Mouse (Mus musculus): Measurements from ENCODE around the gene Ube2cbp. TPM values are rescaled to one million over a fixed set of nuclear protein-coding genes. Genes with fewer than 3 reads are reported as not detected.

Ube2cbp gene
- polyA plus RNA-seq, 1 experiment from 2014 or later = 9.7 TPM

DNA sequence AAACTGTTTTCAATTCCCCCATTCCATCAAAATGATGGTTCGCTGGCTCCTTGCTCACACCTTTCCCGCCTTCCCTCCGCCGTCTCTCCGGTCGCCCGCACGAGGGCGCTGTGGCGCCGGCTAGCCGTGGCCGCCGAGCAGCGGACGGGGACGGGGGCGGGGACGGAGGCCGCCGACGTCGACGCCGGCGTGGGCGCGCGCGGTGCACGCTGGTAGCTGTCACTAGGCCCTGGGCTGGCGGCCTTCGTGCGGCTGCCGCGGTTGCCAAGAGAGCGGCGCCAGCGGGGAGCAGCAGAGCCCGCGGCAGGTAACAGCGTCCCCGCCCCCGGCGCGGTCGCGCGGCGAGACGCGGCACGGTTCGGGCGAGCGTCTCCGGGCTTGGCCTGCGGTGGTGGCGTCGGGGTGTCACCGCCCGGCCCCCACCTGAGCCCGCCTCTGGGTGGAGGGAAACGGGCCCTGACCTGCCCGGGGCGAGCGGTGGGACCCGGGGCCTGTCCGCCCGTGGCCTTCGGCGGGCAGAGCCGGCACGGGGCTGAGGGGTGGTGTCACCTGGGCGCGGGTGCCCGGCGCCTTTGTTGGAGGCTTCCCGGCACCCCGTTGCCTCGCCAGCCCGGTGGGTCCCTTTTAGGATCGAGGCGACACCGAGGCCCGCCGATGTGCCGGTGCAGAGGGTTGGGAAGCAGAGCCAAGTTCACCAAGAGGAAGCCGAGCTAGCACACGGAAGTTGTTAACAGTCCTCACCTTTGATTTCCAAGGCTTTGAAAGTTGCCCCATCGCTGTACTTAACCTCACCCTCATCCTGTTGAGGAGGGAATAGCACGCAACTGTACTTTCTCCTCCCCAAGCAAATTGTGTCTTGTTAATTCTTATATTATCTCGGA lies 2.5 kb upstream of the Ube2cbp start, which contains the start of gene Dop1a:
Dop1a (plus strand) TSS at position 165 of the 881 bp plus-strand sequence.
- peak; percentile 90 for ATAC-seq (ENCODE audit: low read depth)
- Histone ChIP-seq H3K4me1 (replicated peaks) (peaks cover 31% of the 10 kb centered on the region), H3K9me3 (no peaks in the 10 kb centered on the region), H3K4me3 (peak within 1 kb of the TSS; percentile 90), H3K36me3 (no peaks in the 10 kb centered on the region), H3K27ac (replicated peaks) (peak within 1 kb of the TSS; percentile 86), H3K27me3 (peaks cover 11% of the 10 kb centered on the region), H3K9ac (peak within 1 kb of the TSS; percentile 96), H3K4me2 (peak within 1 kb of the TSS; percentile 68)
- WGBS = under 1% methylated on average over 93 of the region's 93 CpGs

DNA sequence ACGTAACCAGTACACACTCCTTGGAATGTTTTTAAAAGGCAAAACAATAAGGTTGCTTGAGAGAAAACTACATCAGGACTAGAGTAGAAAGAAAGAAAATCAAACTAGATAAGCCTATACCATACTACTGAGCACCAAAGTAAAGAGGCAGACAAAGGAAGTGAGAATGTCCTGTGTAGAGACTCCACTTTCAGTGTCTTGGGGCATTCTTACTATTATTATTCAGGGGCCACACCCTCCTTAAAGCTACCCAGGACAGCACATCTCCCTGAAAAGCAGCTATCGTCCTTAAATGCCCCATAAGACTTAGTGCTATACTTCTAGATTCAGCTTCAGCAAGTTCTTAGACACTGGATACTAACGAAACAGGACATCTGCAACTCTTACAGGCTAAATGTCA lies 11.1 kb downstream of the Ube2cbp start:
- Histone ChIP-seq H3K9ac (no peak overlapping the region), H3K4me2 (no peak overlapping the region), H3K27ac (replicated peaks) (no peak overlapping the region), H3K9me3 (no peaks in the 10 kb centered on the region), H3K4me3 (no peak overlapping the region), H3K27me3 (no peaks in the 10 kb centered on the region), H3K4me1 (replicated peaks) (peaks cover 7% of the 10 kb centered on the region), H3K36me3 (no peaks in the 10 kb centered on the region)
- ATAC-seq (ENCODE audit: low read depth) = no peak
- 85% methylated on average over 3 of the region's 3 CpGs for WGBS

DNA sequence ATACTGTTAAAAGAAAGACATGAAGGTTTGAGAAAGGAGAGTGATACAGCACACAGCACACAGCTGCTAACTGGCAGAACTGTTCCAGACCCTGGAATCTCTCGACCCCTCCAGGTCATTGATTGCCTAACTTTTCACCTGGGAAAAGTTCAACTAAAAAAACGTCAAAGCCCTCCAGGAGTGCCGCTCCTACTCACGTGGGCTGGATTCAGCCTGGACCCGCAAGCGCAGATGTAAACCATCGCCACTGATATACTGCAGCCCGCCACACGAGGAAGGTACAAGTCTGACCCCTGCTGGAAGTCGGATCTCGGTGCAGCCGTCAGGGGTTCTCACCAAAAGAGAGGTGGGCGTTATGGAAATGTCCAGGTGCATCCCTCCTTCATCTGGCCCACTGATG lies 13.1 kb downstream of the Ube2cbp start:
- Histone ChIP-seq H3K9ac (0 out of 2 replicates have a peak overlapping the region, but pooled peaks have one; percentile 43), H3K9me3 (no peaks in the 10 kb centered on the region), H3K27ac (replicated peaks) (no peak overlapping the region), H3K4me2 (peak overlapping the region; percentile 53), H3K4me1 (replicated peaks) (peaks cover 7% of the 10 kb centered on the region), H3K4me3 (peak overlapping the region; percentile 18; the same call in 1 of the 2 replicates), H3K27me3 (no peaks in the 10 kb centered on the region), H3K36me3 (no peaks in the 10 kb centered on the region)
- peak; percentile 86 for ATAC-seq (ENCODE audit: low read depth)
- 2% methylated on average over 13 of the region's 13 CpGs for WGBS

DNA sequence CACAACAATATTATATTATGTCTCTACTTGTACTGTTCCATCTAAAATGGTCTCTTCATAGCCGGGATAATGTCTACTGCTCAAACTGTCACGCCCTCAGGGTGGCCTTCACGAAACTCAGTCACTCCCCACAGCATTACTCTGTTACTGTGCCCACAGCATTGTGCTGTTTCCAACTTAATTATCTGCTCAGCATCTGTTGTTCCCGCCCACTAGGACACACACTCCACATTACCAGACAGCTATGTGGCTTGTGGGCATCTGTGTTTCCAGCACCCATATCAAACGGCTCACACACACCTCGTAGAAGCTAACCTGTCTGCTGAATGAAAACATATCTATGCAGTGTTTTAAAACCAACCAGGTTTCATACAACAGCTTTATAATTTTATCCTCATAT lies 13.7 kb downstream of the Ube2cbp start:
- ATAC-seq (ENCODE audit: low read depth) = peak; percentile 64
- Histone ChIP-seq H3K9ac (no peak overlapping the region), H3K36me3 (no peaks in the 10 kb centered on the region), H3K9me3 (no peaks in the 10 kb centered on the region), H3K4me1 (replicated peaks) (peaks cover 7% of the 10 kb centered on the region), H3K4me3 (no peak overlapping the region), H3K4me2 (peak overlapping the region; percentile 53), H3K27ac (replicated peaks) (no peak overlapping the region), H3K27me3 (no peaks in the 10 kb centered on the region)
- 32% methylated on average over 6 of the region's 6 CpGs for WGBS

DNA sequence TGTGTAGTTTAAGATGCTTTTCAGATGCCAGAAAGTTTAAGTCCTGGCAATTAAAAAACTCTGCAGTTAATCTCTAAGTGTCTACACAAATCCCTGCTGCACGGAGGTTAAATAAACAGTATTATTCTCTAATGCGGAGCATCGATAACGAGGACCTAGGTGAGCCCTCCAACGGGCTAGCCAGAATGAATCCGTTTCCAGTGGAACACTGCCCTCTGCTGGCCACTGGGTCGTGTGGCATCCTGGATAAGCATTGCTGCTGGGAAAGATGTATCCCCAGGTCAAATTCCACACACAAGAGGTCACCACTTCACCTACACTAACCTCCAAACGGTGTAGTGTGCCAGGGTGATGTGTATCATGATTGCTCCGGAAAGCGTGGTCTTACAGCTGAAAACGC lies 15.2 kb downstream of the Ube2cbp start:
- H3K9ac ChIP-seq = no peak overlapping the region
- 0 out of 2 replicates have a peak overlapping the region, but pooled peaks have one; percentile 25 for H3K4me2 ChIP-seq
- no peak overlapping the region for H3K27ac ChIP-seq (replicated peaks)
- H3K4me3 ChIP-seq = no peak overlapping the region
- H3K27me3 ChIP-seq = no peaks in the 10 kb centered on the region
- WGBS = 4% methylated on average over 11 of the region's 11 CpGs
- H3K9me3 ChIP-seq = 0 out of 2 replicates have a peak, but pooled peaks cover 4% of the 10 kb centered on the region
- no peaks in the 10 kb centered on the region for H3K36me3 ChIP-seq
- peak; percentile 66; the same call in 1 of the 2 replicates for ATAC-seq (ENCODE audit: low read depth)
- H3K4me1 ChIP-seq (replicated peaks) = peaks cover 7% of the 10 kb centered on the region

DNA sequence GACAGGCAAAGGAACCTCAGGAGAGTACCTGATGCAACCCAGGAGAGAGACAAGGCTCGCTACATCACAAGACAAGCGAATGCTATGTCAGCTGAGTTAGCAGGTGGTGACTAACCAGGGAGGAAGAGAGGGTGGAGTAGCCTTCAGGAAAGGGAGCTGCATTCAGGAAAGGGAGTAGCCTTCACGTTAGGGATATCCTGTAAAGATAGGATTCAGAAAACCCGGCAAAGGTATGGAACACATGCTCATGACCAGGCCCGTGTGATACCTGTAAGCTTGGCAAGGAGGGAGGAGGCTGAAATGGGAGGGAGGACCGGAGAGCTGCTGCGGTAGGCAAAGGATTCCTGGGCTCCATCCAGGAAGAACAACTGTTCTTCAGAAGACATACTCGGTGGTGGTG lies 17.3 kb downstream of the Ube2cbp start:
- Histone ChIP-seq H3K4me1 (replicated peaks) (peaks cover 7% of the 10 kb centered on the region), H3K27ac (replicated peaks) (no peak overlapping the region), H3K27me3 (no peaks in the 10 kb centered on the region), H3K9ac (no peak overlapping the region), H3K4me2 (no peak overlapping the region), H3K4me3 (no peak overlapping the region), H3K9me3 (0 out of 2 replicates have a peak, but pooled peaks cover 4% of the 10 kb centered on the region), H3K36me3 (no peaks in the 10 kb centered on the region)
- WGBS = 89% methylated on average over 8 of the region's 8 CpGs
- ATAC-seq (ENCODE audit: low read depth) = no peak

DNA sequence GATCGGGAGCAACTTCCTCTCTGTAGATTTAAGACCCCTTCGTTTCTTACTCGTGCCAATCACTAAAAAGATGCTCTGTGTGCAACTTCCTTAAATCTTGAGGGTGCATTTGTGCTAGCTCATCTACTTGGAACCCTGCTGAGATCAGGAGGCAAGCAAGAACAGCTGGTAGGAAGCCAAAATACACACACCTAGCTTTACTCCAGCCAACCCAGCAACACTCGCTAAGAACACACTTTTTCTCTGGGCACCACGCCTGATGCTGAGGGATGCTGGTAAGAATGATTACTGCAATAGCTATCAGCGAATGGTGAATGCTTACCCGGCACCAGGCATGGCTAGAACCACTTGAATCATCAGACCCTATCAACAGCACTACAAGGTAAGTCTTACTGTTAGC lies 17.9 kb downstream of the Ube2cbp start:
- WGBS = 76% methylated on average over 7 of the region's 7 CpGs
- Histone ChIP-seq H3K4me3 (no peak overlapping the region), H3K4me1 (replicated peaks) (peaks cover 7% of the 10 kb centered on the region), H3K4me2 (no peak overlapping the region), H3K9ac (no peak overlapping the region), H3K27ac (replicated peaks) (no peak overlapping the region), H3K27me3 (no peaks in the 10 kb centered on the region), H3K36me3 (no peaks in the 10 kb centered on the region), H3K9me3 (0 out of 2 replicates have a peak, but pooled peaks cover 4% of the 10 kb centered on the region)
- ATAC-seq (ENCODE audit: low read depth) = no peak

DNA sequence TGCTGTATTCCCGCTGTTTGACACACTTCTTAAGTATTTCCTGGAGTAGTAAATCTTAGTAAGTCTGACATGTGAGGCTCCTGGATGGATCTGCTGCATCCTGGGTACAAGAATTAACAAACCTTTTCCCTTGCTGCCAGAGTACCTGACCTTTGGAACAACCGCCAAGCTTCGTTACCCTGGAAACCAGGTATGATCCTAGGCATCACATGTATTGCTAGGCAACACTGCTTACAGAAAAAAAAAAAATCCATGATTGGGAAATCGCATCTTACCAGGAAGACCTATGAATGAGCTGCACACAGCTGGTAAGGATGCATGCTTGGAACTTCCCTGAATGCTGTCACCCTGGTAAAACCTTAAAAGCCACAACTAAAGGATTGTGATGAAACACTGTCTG lies 22.5 kb downstream of the Ube2cbp start:
- no peak overlapping the region for H3K4me3 ChIP-seq
- no peak overlapping the region for H3K9ac ChIP-seq
- no peak overlapping the region for H3K27ac ChIP-seq (replicated peaks)
- ATAC-seq (ENCODE audit: low read depth) = no peak
- WGBS = 72% methylated on average over 4 of the region's 4 CpGs
- H3K9me3 ChIP-seq = 0 out of 2 replicates have a peak, but pooled peaks cover 4% of the 10 kb centered on the region
- no peaks in the 10 kb centered on the region for H3K27me3 ChIP-seq
- H3K4me2 ChIP-seq = no peak overlapping the region
- H3K4me1 ChIP-seq (replicated peaks) = peaks cover 3% of the 10 kb centered on the region; the same call in 1 of the 2 replicates
- H3K36me3 ChIP-seq = no peaks in the 10 kb centered on the region

DNA sequence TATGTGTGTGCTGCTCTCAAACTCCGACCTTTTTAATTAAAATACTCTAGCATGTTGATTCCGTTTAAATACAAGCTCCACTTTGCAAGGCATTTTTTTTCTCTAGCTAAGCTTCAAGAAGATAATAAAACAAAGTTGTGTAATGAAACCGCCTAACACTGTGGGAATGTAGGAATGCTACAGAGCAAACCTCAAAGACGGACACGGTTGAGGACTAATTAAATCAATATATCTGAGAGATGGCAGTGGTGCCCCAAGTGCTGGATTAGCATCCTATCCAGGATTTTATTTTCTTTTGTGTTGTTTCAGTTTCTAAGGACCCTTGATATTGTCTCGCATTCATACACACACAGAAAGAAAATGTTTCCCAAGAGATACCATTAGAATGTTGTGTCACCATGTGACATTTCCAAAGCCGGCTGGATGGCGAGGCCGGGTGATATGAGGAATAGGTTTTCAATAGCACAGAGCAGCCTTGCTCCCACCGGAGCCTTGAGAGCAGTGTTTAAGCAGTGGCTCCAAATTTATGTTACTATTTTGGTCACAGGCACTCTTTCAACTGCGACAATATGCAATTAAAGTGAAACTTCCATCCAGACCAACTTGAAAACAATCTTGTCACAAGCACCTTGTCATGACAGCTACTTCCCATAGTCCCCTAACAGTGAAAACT lies 26.3 kb downstream of the Ube2cbp start:
- H3K27me3 ChIP-seq = no peaks in the 10 kb centered on the region
- WGBS = 57% methylated on average over 11 of the region's 11 CpGs
- ATAC-seq (ENCODE audit: low read depth) = peak; percentile 59
- H3K27ac ChIP-seq (replicated peaks) = no peak overlapping the region
- H3K4me1 ChIP-seq (replicated peaks) = peaks cover 3% of the 10 kb centered on the region; the same call in 1 of the 2 replicates
- H3K4me2 ChIP-seq = no peak overlapping the region
- H3K9ac ChIP-seq = no peak overlapping the region
- H3K9me3 ChIP-seq = no peaks in the 10 kb centered on the region
- H3K4me3 ChIP-seq = no peak overlapping the region
- no peaks in the 10 kb centered on the region for H3K36me3 ChIP-seq

DNA sequence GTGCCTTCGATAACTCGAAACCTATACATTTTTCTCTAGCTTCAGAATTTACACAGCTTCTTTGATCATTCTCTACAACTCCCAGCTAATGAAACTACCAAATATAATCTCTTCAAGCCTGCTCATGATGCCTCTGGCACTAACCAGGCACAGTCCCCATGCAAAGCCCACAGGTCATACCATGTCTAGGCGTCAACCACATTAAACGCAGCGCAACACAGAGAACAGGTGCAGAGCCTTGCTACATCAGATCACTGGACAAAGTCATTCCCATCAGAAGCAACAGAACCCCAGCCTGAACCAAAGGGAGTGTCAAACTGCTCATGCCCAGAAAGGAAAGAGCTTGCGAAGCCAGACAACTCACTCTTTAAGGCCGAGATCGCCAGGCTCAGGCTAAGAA lies 28.1 kb downstream of the Ube2cbp start:
- WGBS = 96% methylated on average over 8 of the region's 8 CpGs
- Histone ChIP-seq H3K27ac (replicated peaks) (no peak overlapping the region), H3K4me3 (no peak overlapping the region), H3K4me2 (no peak overlapping the region), H3K4me1 (replicated peaks) (peaks cover 3% of the 10 kb centered on the region; the same call in 1 of the 2 replicates), H3K9ac (no peak overlapping the region), H3K9me3 (no peaks in the 10 kb centered on the region), H3K27me3 (no peaks in the 10 kb centered on the region), H3K36me3 (no peaks in the 10 kb centered on the region)
- ATAC-seq (ENCODE audit: low read depth) = no peak

DNA sequence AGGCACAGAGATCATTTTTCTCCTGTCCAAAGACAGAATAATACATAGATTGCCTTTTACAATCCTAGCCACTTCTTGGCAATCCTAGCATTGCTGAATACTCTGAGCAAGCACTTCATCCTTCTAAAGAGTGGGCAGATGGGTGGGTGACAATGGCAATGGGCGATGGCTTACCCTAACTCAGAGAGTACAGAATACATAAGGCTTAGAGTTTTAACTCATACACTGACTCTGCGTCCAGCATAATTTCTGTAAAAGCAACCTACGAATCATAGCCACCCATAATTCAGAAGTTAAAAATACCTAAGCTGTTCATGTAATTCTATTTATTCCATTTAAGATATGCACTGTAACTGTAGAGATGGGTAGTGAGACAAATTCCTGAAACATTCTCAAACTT lies 29.2 kb downstream of the Ube2cbp start:
- Histone ChIP-seq H3K4me3 (no peak overlapping the region), H3K4me2 (no peak overlapping the region), H3K36me3 (no peaks in the 10 kb centered on the region), H3K4me1 (replicated peaks) (peaks cover 3% of the 10 kb centered on the region; the same call in 1 of the 2 replicates), H3K27ac (replicated peaks) (no peak overlapping the region), H3K27me3 (no peaks in the 10 kb centered on the region), H3K9me3 (no peaks in the 10 kb centered on the region), H3K9ac (no peak overlapping the region)
- no peak for ATAC-seq (ENCODE audit: low read depth)
- WGBS = 96% methylated on average over 3 of the region's 3 CpGs

DNA sequence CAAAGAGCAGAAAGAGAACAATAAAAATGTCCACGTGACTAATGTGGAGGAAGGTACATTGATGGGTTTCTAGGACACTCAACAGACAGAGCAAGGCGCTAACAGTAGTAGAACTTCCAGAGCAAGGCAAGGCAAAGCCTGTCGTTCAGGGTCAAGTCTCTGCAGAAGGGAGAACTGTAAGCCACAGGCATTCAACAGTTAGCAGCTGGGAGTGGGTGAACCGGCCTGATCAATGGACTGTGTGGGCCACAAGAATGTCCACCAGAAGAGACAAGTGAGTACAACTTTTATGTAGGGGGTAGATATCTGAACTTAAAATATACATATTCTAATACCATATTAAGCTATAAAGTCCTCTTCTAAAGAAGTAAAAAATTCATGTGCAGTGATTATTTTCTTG lies 41.4 kb downstream of the Ube2cbp start:
- no peaks in the 10 kb centered on the region for H3K4me1 ChIP-seq (replicated peaks)
- H3K36me3 ChIP-seq = no peaks in the 10 kb centered on the region
- H3K27me3 ChIP-seq = no peaks in the 10 kb centered on the region
- 84% methylated on average over 4 of the region's 4 CpGs for WGBS
- H3K4me2 ChIP-seq = no peak overlapping the region
- H3K9me3 ChIP-seq = no peaks in the 10 kb centered on the region
- H3K27ac ChIP-seq (replicated peaks) = no peak overlapping the region
- H3K4me3 ChIP-seq = no peak overlapping the region
- no peak for ATAC-seq (ENCODE audit: low read depth)
- no peak overlapping the region for H3K9ac ChIP-seq
